Mouse (Mus musculus) limb, embryonic 12.5 days (tissue): ENCODE measurements at regions not wholly inside any gene's neighbourhood (a gene's known extent, or its start where the extent isn't known, plus 50 kb on each side); places are given as distances from the start of the nearest gene placed in this dataset.

ENCODE experiments used
- ATAC-seq: fragments of 200-750 bp; cut with Nextera tagmentation; 2 replicates; pipeline ENCODE4 v1.8.0; 2017; ENCODE audit warnings: low read depth, moderate TSS enrichment; ENCODE audit not compliant: insufficient number of reproducible peaks, insufficient read depth, low FRiP score, low TSS enrichment
- H3K27ac ChIP-seq: fragments of 300-500 bp; sonication (generic); 2 replicates; pipeline ENCODE4 v1.5.1; 2016; ENCODE audit warnings: mild to moderate bottlenecking, moderate library complexity
- H3K27me3 ChIP-seq: fragments of 300-500 bp; sonication (generic); 2 replicates; pipeline ENCODE4 v1.6.1; 2016; ENCODE audit warnings: mild to moderate bottlenecking, moderate library complexity
- H3K36me3 ChIP-seq: fragments of 300-500 bp; sonication (generic); 2 replicates; pipeline ENCODE4 v1.6.1; 2016; ENCODE audit warnings: mild to moderate bottlenecking, moderate library complexity
- H3K4me1 ChIP-seq: fragments of 300-500 bp; sonication (generic); replicated peaks from 2 replicates; pipeline ENCODE4 v1.6.1; 2016
- H3K4me2 ChIP-seq: fragments of 300-500 bp; sonication (generic); 2 replicates; pipeline ENCODE4 v1.6.1; 2016; ENCODE audit warnings: mild to moderate bottlenecking, moderate library complexity
- H3K4me3 ChIP-seq: fragments of 300-500 bp; sonication (generic); replicated peaks from 2 replicates; pipeline ENCODE4 v1.5.1; 2016; ENCODE audit warnings: mild to moderate bottlenecking
- H3K9ac ChIP-seq: fragments of 300-500 bp; sonication (generic); replicated peaks from 2 replicates; pipeline ENCODE4 v1.6.1; 2016; ENCODE audit warnings: mild to moderate bottlenecking, moderate library complexity
- H3K9me3 ChIP-seq: fragments of 300-500 bp; sonication (generic); 2 replicates; pipeline ENCODE4 v1.6.1; 2016; ENCODE audit warnings: mild to moderate bottlenecking, moderate library complexity
- WGBS: fragments of 180-500 bp; shearing (Covaris S2); methylation state at CpG from one replicate; pipeline ENCODE4 v1.1.7; 2016; 5-methylcytosine and 5-hydroxymethylcytosine counted together

GRCm38 (mm10) chr6:117015461-117015860, 152.9 kb upstream of the Cxcl12 start:
- no peak for ATAC-seq
- 93% methylated on average over 3 of the region's 3 CpGs for WGBS
- H3K9me3 ChIP-seq = no peaks in the 10 kb centered on the region
- no peak overlapping the region for H3K4me3 ChIP-seq
- no peaks in the 10 kb centered on the region for H3K36me3 ChIP-seq
- H3K4me1 ChIP-seq = no peaks in the 10 kb centered on the region
- H3K27me3 ChIP-seq = no peaks in the 10 kb centered on the region
- no peak overlapping the region for H3K9ac ChIP-seq
- H3K4me2 ChIP-seq = no peak overlapping the region
- H3K27ac ChIP-seq = no peak overlapping the region

GRCm38 (mm10) chr6:117021851-117022250, 146.5 kb upstream of the Cxcl12 start:
- no peaks in the 10 kb centered on the region for H3K9me3 ChIP-seq
- no peak for ATAC-seq
- whole genome bisulfite sequencing = 39% methylated on average over 10 of the region's 10 CpGs
- no peak overlapping the region for H3K4me2 ChIP-seq
- no peaks in the 10 kb centered on the region for H3K36me3 ChIP-seq
- no peaks in the 10 kb centered on the region for H3K4me1 ChIP-seq
- no peak overlapping the region for H3K4me3 ChIP-seq
- H3K27me3 ChIP-seq = no peaks in the 10 kb centered on the region
- H3K9ac ChIP-seq = no peak overlapping the region
- no peak overlapping the region for H3K27ac ChIP-seq

GRCm38 (mm10) chr6:117032042-117032746, 136.1 kb upstream of the Cxcl12 start:
- H3K27me3 ChIP-seq = no peaks in the 10 kb centered on the region
- no peak for ATAC-seq
- no peaks in the 10 kb centered on the region for H3K9me3 ChIP-seq
- H3K4me1 ChIP-seq = no peaks in the 10 kb centered on the region
- H3K36me3 ChIP-seq = no peaks in the 10 kb centered on the region
- H3K4me3 ChIP-seq = no peak overlapping the region
- 54% methylated on average over 8 of the region's 8 CpGs for WGBS
- no peak overlapping the region for H3K4me2 ChIP-seq
- H3K9ac ChIP-seq = no peak overlapping the region
- H3K27ac ChIP-seq = no peak overlapping the region

- ATAC-seq = no peak
- Histone ChIP-seq H3K36me3 (no peaks in the 10 kb centered on the region), H3K27ac (no peak overlapping the region), H3K9me3 (no peaks in the 10 kb centered on the region), H3K4me1 (no peaks in the 10 kb centered on the region), H3K27me3 (no peaks in the 10 kb centered on the region), H3K9ac (no peak overlapping the region), H3K4me3 (no peak overlapping the region), H3K4me2 (no peak overlapping the region)
- WGBS = 85% methylated on average over 2 of the region's 2 CpGs
These were observed 124.6 kb upstream of the Cxcl12 start for GRCm38 (mm10) chr6:117043744-117044143.

GRCm38 (mm10) chr6:117049459-117050010, 118.8 kb upstream of the Cxcl12 start:
- Histone ChIP-seq H3K9me3 (no peaks in the 10 kb centered on the region), H3K36me3 (no peaks in the 10 kb centered on the region), H3K27ac (no peak overlapping the region), H3K4me1 (peaks cover 11% of the 10 kb centered on the region), H3K27me3 (peaks cover 5% of the 10 kb centered on the region), H3K4me3 (no peak overlapping the region), H3K9ac (no peak overlapping the region), H3K4me2 (no peak overlapping the region)
- no peak for ATAC-seq
- 27% methylated on average over 14 of the region's 14 CpGs for WGBS

GRCm38 (mm10) chr6:117060688-117061087, 107.6 kb upstream of the Cxcl12 start:
- H3K9me3 ChIP-seq = no peaks in the 10 kb centered on the region
- 88% methylated on average over 3 of the region's 3 CpGs for WGBS
- no peak for ATAC-seq

GRCm38 (mm10) chr6:117067541-117068305, 100.6 kb upstream of the Cxcl12 start:
- Histone ChIP-seq H3K4me1 (peaks cover 25% of the 10 kb centered on the region), H3K4me3 (no peak overlapping the region), H3K4me2 (peak overlapping the region; percentile 23), H3K9me3 (no peaks in the 10 kb centered on the region), H3K9ac (no peak overlapping the region), H3K27me3 (no peaks in the 10 kb centered on the region), H3K27ac (peak overlapping the region; percentile 92), H3K36me3 (no peaks in the 10 kb centered on the region)
- 22% methylated on average over 9 of the region's 9 CpGs for WGBS
- ATAC-seq = peak; percentile 67

More at GRCm38 (mm10) chr6:117060688-117061087, 107.6 kb upstream of the Cxcl12 start:
- H3K4me3 ChIP-seq = no peak overlapping the region
- no peaks in the 10 kb centered on the region for H3K27me3 ChIP-seq
- H3K36me3 ChIP-seq = no peaks in the 10 kb centered on the region
- no peaks in the 10 kb centered on the region for H3K4me1 ChIP-seq
- no peak overlapping the region for H3K9ac ChIP-seq
- no peak overlapping the region for H3K4me2 ChIP-seq
- H3K27ac ChIP-seq = no peak overlapping the region

GRCm38 (mm10) chr6:117071311-117071710, 97.0 kb upstream of the Cxcl12 start:
- no peak overlapping the region for H3K9ac ChIP-seq
- no peaks in the 10 kb centered on the region for H3K27me3 ChIP-seq
- H3K4me2 ChIP-seq = no peak overlapping the region
- ATAC-seq = no peak
- H3K36me3 ChIP-seq = no peaks in the 10 kb centered on the region
- H3K27ac ChIP-seq = no peak overlapping the region
- peaks cover 25% of the 10 kb centered on the region for H3K4me1 ChIP-seq
- no peak overlapping the region for H3K4me3 ChIP-seq
- no peaks in the 10 kb centered on the region for H3K9me3 ChIP-seq
- WGBS = 79% methylated on average over 6 of the region's 6 CpGs

GRCm38 (mm10) chr6:117071857-117072256, 96.5 kb upstream of the Cxcl12 start:
- no peaks in the 10 kb centered on the region for H3K9me3 ChIP-seq
- H3K27ac ChIP-seq = no peak overlapping the region

GRCm38 (mm10) chr6:117079500-117079899, 88.8 kb upstream of the Cxcl12 start:
- 27% methylated on average over 5 of the region's 5 CpGs for WGBS
- Histone ChIP-seq H3K4me3 (no peak overlapping the region), H3K27ac (no peak overlapping the region), H3K27me3 (peaks cover 6% of the 10 kb centered on the region; the same call in 1 of the 2 replicates), H3K4me1 (peaks cover 27% of the 10 kb centered on the region), H3K36me3 (no peaks in the 10 kb centered on the region), H3K4me2 (no peak overlapping the region), H3K9ac (no peak overlapping the region), H3K9me3 (no peaks in the 10 kb centered on the region)
- no peak for ATAC-seq

More at GRCm38 (mm10) chr6:117071857-117072256, 96.5 kb upstream of the Cxcl12 start:
- no peak for ATAC-seq
- Histone ChIP-seq H3K36me3 (no peaks in the 10 kb centered on the region), H3K4me2 (no peak overlapping the region), H3K9ac (no peak overlapping the region), H3K4me3 (no peak overlapping the region), H3K4me1 (peaks cover 21% of the 10 kb centered on the region), H3K27me3 (no peaks in the 10 kb centered on the region)
- WGBS = 74% methylated on average over 8 of the region's 8 CpGs

GRCm38 (mm10) chr6:117080973-117081372, 87.4 kb upstream of the Cxcl12 start:
- Histone ChIP-seq H3K27me3 (peaks cover 6% of the 10 kb centered on the region; the same call in 1 of the 2 replicates), H3K4me3 (no peak overlapping the region), H3K4me2 (no peak overlapping the region), H3K4me1 (peaks cover 41% of the 10 kb centered on the region), H3K9ac (no peak overlapping the region), H3K36me3 (no peaks in the 10 kb centered on the region), H3K9me3 (no peaks in the 10 kb centered on the region), H3K27ac (peak overlapping the region; percentile 50; the same call in 1 of the 2 replicates)
- WGBS = 33% methylated on average over 13 of the region's 13 CpGs
- peak; percentile 66; the same call in 1 of the 2 replicates for ATAC-seq
